Mouse (Mus musculus): ENCODE results near the gene Usp3. TPM values are rescaled to one million over a fixed set of nuclear protein-coding genes. Genes with fewer than 3 reads are reported as not detected.

Usp3 gene
- total and polyA plus RNA-seq, 3 experiments: 24.4 to 39.5 (median 36.6) TPM

DNA sequence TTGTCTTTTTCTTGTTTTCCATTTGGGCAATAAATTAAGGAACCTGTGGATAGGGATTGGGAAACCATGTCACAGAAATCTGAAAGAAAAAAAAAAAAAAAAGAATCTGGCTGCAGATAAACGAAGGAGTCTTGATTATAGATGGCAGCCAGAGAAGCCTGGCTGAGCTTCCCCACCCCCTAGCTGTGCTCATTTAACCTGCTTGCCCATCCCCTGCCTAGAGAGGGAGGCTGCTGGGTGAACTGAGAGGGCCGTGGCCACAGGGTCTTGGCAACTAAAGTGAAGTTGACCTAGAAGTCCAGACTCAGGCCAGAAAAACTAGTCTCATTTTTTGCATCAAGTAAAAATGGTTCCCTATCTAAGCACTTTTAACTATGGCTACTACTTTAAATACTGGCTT, 82.0 kb downstream of the Usp3 start:
- Histone ChIP-seq H3K4me2 (ENCODE audit: insufficient read depth, low read depth, poor library complexity, severe bottlenecking) (peak overlapping the region; percentile 17; the same call in 1 of the 2 replicates), H3K27me3 (replicated peaks) (no peaks in the 10 kb centered on the region), H3K27ac (ENCODE audit: insufficient read depth, low read depth) (peak overlapping the region; percentile 95), H3K79me2 (replicated peaks; ENCODE audit: control insufficient read depth, extremely low read depth, insufficient read depth, poor library complexity, severe bottlenecking) (no peaks in the 10 kb centered on the region), H3K9me3 (replicated peaks; ENCODE audit: low read length) (no peaks in the 10 kb centered on the region), H3K4me1 (ENCODE audit: control insufficient read depth in 1 of 2, insufficient read depth in 2 of 2) (peaks cover 31 to 76% of the 10 kb centered on the region in 2 experiments), H3K9ac (ENCODE audit: insufficient read depth, low read depth) (peak overlapping the region; percentile 73), H3K36me3 (replicated peaks in 1 of 2; ENCODE audit: control insufficient read depth in 1 of 2, insufficient read depth in 1 of 2, low read length in 1 of 2) (peaks cover 31 to 63% of the 10 kb centered on the region in 2 experiments), H3K4me3 (replicated peaks in 1 of 3; ENCODE audit: low read depth in 2 of 3, low read length in 2 of 3, poor library complexity in 1 of 3) (peak overlapping the region; percentile 34 to 68 (median 56))
- TF ChIP-seq TBP (conservative IDR thresholded peaks at IDR 0.05; ENCODE audit: low read depth, low read length) (0 out of 2 replicates have a peak, but pooled peaks have one; percentile 36), KAT2A (IDR thresholded peaks at IDR 0.05; ENCODE audit: insufficient replicate concordance, low read length) (no peak)
- dilution Hi-C loops (cut with MboI; ENCODE audit: extremely low pct_ligation_motif_present, extremely low pct_unique_long_range_greater_than_20kb, low sequenced_read_pairs): no loop called here
- in situ Hi-C loops (cut with MboI; ENCODE audit: low pct_ligation_motif_present, low pct_unique_long_range_greater_than_20kb, low sequenced_read_pairs): loop anchor here (10.0 to 25.0 kb wide), 4 partner anchors 194 to 476 kb away; partner anchors contain the start of genes Aph1b, Ciao2a, Gm10647 and Lactb
- DNase-seq (ENCODE audit: extremely low read depth): peak; percentile 43

DNA sequence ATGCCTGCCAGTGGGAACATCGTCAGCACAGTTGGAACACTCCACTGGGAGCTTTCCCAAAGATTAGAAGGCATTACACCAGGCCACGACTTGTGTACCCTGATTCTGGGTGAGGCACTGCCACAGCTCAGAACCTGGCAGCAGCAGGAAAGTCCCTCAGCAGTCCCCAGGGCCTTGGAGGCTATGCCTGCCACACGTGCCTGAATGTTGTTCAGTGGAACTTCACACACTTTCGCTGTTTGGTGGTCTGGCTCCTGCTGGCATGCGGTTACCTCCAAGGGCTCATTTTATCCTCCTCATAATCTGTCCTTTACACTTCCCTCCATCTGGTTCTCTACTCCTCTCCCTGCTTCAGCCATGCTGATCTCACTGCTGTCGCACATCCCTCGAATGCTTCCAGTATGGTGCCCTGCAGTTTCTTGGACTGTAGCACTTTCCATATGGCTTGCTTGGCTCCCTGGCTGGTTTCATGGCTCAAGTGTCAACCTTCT, 82.5 kb downstream of the Usp3 start:
- peak; percentile 51 for DNase-seq (ENCODE audit: extremely low read depth)
- in situ Hi-C loops (cut with MboI; ENCODE audit: low pct_ligation_motif_present, low pct_unique_long_range_greater_than_20kb, low sequenced_read_pairs): loop anchor here (10.0 to 25.0 kb wide), 4 partner anchors 194 to 477 kb away; partner anchors contain the start of genes Aph1b, Ciao2a, Gm10647 and Lactb
- Histone ChIP-seq H3K4me2 (ENCODE audit: insufficient read depth, low read depth, poor library complexity, severe bottlenecking) (peak overlapping the region; percentile 17; the same call in 1 of the 2 replicates), H3K4me1 (ENCODE audit: control insufficient read depth in 1 of 2, insufficient read depth in 2 of 2) (peaks cover 33 to 81% of the 10 kb centered on the region in 2 experiments), H3K27me3 (replicated peaks) (no peaks in the 10 kb centered on the region), H3K9ac (ENCODE audit: insufficient read depth, low read depth) (peak overlapping the region; percentile 24; the same call in 1 of the 2 replicates), H3K4me3 (replicated peaks in 1 of 3; ENCODE audit: low read depth in 2 of 3, low read length in 2 of 3, poor library complexity in 1 of 3) (no peak overlapping the region), H3K27ac (ENCODE audit: insufficient read depth, low read depth) (peak overlapping the region; percentile 84), H3K36me3 (replicated peaks in 1 of 2; ENCODE audit: control insufficient read depth in 1 of 2, insufficient read depth in 1 of 2, low read length in 1 of 2) (peaks cover 29 to 62% of the 10 kb centered on the region in 2 experiments), H3K79me2 (replicated peaks; ENCODE audit: control insufficient read depth, extremely low read depth, insufficient read depth, poor library complexity, severe bottlenecking) (no peaks in the 10 kb centered on the region), H3K9me3 (replicated peaks; ENCODE audit: low read length) (no peaks in the 10 kb centered on the region)
- dilution Hi-C loops (cut with MboI; ENCODE audit: extremely low pct_ligation_motif_present, extremely low pct_unique_long_range_greater_than_20kb, low sequenced_read_pairs): no loop called here
- no peak for TF ChIP-seq HCFC1 (IDR thresholded peaks at IDR 0.05; ENCODE audit: low read depth, low read length)
- TF ChIP-seq SIN3A (IDR thresholded peaks at IDR 0.05; ENCODE audit: low read length): peak; percentile 63; the same call in 1 of the 2 replicates
- TF ChIP-seq ZMIZ1 (IDR thresholded peaks at IDR 0.05; ENCODE audit: low read depth, low read length): no peak
- TF ChIP-seq MAX (IDR thresholded peaks at IDR 0.05; ENCODE audit: low read length): peak; percentile 87
- TF ChIP-seq USF1 (IDR thresholded peaks at IDR 0.05; ENCODE audit: low read depth, low read length): no peak
- peak; percentile 88 for TF ChIP-seq MYC (IDR thresholded peaks at IDR 0.05; ENCODE audit: low read depth, low read length)
- peak; percentile 62; the same call in 1 of the 2 replicates for TF ChIP-seq EP300 (IDR thresholded peaks at IDR 0.05; ENCODE audit: low read length)
- 0 out of 2 replicates have a peak, but pooled peaks have one; percentile 20 for TF ChIP-seq TBP (conservative IDR thresholded peaks at IDR 0.05; ENCODE audit: low read depth, low read length)
- TF ChIP-seq NELFE (IDR thresholded peaks at IDR 0.05; ENCODE audit: low read depth, low read length): peak; percentile 20; the same call in 1 of the 2 replicates
- TF ChIP-seq GABPA (IDR thresholded peaks at IDR 0.05; ENCODE audit: insufficient replicate concordance, low read depth, low read length): no peak
- TF ChIP-seq IRF4 (IDR thresholded peaks at IDR 0.05; ENCODE audit: low read depth, low read length): peak; percentile 52
- peak; percentile 68 for TF ChIP-seq ETS1 (conservative IDR thresholded peaks at IDR 0.05; ENCODE audit: low read depth, low read length)
- TF ChIP-seq BHLHE40 (IDR thresholded peaks at IDR 0.05; ENCODE audit: low read depth, low read length): peak; percentile 92
- peak; percentile 37; the same call in 1 of the 2 replicates for TF ChIP-seq MXI1 (IDR thresholded peaks at IDR 0.05; ENCODE audit: low read depth, low read length)
- peak; percentile 46; the same call in 1 of the 2 replicates for TF ChIP-seq TCF12 (IDR thresholded peaks at IDR 0.05; ENCODE audit: low read depth, low read length)
- TF ChIP-seq KAT2A (IDR thresholded peaks at IDR 0.05; ENCODE audit: insufficient replicate concordance, low read length): peak; percentile 5; the same call in 1 of the 2 replicates
- no peak for TF ChIP-seq ZKSCAN1 (IDR thresholded peaks at IDR 0.05; ENCODE audit: borderline replicate concordance, low read depth, low read length)

All from CH12.LX (cell line).